Mouse (Mus musculus) thymus, postnatal 25 days (tissue): ENCODE measurements around the gene Dock2.

Experiments used
- DNase-seq: peaks from one replicate; pipeline ENCODE4 v3.0.0; 2022

Dock2 gene

DNA sequence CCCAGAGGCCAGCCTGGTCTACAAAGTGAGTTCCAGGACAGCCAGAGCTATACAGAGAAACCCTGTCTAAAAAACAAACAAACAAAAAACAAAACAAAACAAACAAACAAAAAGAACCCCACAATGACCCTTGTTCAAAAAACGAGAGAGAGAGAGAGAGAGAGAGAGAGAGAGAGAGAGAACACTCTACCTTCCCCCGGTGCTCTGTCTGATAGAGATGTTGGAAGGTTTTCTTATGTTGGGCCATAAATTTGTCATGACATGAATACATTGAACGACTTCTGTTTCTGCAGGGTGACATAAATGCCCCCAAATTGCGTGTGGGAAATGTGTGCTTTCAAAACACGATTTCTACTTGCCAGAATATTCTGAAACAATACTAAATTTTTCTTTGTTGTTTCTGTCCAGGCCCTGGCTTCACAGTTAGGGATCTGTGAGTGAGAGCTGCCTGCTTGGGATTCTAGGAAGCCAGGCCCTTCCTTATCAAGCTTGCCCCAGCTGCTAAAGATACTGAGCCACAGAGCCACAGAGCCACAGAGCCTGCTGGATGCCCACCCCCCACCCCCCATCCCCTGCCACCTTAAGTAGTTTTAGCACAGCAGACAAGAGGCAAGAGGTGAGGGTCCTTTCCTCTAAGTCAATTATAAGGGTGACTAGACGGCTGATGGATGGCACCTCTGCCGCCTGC, 451.2 kb downstream of the Dock2 start:
- DNase-seq, result no peak

DNA sequence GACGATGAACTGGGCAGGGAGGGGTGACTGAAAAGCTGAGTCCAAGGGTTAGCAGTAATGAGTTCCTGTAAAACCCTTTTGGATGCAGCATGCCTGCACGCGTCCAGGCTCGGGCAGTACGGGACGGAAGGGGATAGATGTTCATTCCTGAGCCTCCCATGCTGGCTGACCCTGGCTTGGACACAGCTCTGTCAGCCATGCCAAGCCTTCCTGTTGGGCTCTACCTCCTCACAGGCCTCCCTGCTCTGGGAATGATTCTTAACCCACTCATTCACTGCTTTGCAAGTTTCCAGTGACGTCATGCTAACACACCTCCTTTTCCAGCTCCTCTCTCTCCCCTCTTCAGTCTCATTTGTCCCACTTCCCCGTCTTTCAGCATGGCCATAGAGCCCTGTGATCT, 460.0 kb downstream of the Dock2 start:
- DNase-seq, result no peak

DNA sequence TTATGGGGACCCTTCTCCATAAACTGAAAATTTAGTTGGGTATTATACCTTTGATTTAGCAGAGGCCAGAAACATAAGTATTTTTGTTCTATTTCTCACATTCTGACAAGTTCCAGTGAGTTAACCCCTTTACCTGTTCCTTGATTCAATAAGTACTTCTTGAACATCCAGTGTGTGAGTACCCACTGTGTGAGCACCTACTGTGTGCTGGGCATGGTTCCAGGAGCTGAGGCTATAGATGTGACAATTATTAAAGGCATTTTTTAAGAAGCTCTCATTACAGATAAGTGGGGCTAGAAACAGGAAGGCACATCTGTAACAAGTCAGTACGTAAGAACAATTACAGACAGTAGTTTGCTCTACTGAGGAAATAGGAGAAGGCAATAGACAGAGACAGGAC, 464.4 kb downstream of the Dock2 start:
- no peak for DNase-seq

DNA sequence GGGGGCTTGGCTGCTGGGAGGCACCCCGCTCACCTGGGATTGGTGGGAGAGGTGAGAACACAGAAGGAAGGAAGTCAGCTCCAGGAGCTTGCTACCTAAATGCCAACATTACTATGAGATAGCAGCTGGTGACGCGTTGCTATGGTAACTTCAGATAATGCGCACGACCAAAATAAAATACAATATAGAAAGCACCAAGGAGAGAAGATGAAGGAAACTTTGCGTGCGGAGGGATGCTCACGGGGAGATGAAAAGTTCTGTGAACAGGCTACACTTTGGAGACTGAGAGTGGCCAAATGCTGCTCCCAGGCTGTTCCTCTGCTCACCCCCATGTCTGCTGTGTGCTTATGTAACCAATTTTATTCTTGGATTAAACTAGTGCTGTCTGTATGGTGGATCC, 466.7 kb downstream of the Dock2 start:
- no peak for DNase-seq

DNA sequence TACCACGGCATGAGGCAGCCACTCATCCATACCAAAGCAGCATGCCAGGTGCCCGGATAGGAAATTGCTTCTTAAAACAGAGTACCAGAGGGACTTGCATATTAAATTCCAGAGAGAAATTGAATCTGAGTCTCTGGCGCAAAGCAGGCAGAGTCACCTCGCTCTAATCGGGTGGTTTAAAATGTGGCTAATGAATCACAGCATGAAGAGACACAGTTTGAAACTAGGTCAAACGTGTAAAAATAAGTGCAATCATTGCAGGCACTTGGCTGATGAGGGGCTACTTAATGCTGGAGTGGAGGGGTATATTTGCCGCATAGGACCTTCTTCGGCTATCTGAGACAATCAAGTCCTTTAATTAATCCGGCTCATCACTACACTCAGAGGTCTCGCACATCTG, 467.5 kb downstream of the Dock2 start:
- no peak for DNase-seq

DNA sequence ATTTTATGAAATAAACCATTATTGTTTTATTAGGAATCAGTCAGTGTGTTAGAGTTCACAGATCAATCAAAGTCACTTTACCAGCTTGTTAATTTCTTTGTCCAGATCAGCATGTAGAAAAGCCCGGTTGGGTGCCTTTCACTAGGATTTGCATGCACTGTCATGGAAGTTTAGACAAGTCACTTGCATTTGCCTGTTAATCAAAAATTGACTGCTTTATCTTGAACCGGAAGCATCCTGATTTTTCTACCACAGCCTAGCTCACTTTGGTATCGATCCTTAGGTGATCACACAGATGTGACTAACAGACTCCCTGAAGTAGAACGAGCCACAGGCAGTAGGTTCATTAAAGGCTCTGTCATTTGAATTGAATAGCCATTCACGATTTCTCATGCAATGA, 468.3 kb downstream of the Dock2 start:
- DNase-seq, result no peak

DNA sequence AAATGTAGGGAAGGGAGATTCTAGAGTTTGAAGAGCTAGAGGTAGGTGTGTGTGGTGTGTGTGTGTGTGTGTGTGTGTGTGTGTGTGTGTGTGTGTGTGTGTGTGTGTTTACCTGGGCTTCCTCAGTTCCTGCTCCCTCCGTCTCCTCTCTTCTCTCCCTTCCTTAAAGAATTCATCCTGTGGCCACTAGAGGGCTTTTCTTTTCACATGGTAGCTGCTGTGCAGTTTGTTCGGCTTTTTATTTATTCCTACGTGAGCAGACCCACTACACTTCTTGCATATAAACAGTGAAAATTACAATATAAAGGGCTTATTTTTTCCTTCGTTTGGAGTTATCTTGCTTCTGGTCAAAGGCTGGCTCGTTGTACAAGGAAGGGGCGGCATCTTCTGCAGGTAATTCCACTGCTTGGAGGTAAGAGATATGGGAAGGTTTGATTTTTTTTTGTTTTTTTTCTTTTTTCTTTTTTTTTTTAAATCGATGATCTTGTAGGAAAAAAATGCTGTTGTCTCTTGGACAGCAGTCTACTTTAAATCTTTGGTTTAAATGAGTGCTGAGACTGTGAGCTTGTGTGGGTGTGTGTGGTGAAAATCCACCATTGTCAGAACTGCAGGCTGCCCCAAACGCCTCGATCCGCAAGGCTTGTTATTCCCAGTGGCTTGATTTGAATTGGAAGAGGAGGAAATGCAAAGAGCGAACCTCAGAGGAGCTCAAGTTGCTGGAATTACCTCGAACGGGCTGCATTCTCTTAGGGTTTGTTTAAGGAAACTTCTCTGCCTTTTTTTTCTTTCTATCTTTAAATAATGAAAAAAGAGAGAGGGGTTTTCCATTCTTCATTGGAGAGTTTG, 468.9 kb downstream of the Dock2 start, which contains the start of gene Fam196b:
Gene Fam196b (plus strand): TSS at position 289 of the 846 bp plus-strand sequence.
- peak; percentile 12 for DNase-seq

- no peak for DNase-seq
These were observed 471.5 kb downstream of the Dock2 start for GRCm38 (mm10) chr11:34312208-34312607.

DNA sequence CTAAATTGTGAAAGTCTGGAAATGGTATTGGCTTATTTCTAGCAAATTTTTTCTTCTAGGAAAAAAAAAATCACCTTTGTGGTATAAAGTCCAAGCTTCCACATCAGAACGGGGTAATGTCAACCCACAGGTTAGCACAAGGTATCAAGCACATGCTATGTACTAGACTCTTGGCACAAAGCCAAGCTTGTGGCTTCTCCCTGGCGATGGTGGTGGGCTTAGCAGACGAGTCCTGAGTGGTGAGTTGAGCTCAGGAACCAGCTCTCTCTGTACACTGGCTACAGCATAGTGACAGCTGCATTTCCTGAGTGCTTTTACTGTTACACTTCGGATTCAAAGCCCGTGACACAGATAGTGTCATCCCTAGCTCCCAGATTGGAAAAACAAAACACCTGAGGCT, 472.0 kb downstream of the Dock2 start:
- DNase-seq, result peak; percentile 4

GRCm38 (mm10) chr11:34309360-34309759, 474.3 kb downstream of the Dock2 start:
- DNase-seq, result no peak

DNA sequence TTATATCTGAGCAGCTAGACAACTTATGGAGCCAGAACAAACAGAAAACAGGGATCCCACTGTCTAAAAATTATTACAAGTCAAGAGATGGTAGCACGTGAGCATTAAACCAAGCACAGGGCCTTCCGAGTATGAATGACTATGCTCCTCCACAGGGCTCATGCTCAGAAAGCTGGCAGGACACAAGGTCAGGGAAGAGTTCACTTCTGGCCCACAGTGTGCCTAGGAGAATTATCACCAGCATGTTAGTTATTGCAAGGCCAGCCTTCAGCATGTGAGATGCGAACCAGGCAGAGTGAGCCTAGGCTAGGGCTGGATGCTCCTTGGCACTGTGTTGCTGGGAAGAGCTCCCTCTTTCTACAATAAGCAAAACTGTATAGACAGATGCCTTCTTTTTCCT, 475.0 kb downstream of the Dock2 start:
- no peak for DNase-seq

GRCm38 (mm10) chr11:34306231-34306630, 477.5 kb downstream of the Dock2 start:
- DNase-seq, result no peak

DNA sequence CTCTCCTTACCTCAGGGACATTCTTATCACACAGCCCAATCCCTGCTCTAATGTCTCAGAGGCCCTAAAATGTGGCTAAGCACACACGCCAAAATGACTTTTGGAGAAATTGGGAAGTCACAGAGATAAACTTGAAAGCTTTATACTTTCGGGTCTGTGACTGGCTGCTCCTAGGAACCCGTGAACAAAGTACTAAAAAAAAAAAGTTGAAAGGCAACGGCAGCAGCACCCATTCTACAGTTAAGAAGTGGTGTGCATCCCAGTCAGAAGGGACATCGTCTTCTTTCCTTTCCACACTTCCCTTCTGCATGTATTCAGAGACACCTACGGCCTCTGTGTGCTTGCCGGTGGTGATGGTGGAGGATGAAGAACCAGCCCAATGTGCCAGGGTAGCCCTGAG, 483.6 kb downstream of the Dock2 start:
- no peak for DNase-seq

DNA sequence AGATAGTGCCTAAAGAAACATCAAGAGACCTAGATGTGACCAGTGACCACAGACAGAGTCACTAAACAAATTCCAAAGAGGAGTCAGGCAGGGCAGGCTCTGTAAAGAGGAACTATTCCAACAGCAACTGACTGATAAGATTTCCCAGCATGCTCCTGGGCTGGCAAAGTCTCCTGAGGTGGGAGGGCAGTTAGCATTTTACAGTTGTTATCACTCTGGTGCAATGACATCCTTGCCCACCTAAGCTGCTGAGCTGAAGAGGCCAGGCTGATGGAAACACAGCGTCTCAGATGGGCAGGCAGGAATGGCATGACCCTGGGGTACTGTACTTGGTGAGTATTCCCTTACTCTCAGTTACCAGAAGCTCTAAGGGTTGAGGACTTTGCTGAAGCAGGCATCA, 484.1 kb downstream of the Dock2 start:
- DNase-seq, result no peak

DNA sequence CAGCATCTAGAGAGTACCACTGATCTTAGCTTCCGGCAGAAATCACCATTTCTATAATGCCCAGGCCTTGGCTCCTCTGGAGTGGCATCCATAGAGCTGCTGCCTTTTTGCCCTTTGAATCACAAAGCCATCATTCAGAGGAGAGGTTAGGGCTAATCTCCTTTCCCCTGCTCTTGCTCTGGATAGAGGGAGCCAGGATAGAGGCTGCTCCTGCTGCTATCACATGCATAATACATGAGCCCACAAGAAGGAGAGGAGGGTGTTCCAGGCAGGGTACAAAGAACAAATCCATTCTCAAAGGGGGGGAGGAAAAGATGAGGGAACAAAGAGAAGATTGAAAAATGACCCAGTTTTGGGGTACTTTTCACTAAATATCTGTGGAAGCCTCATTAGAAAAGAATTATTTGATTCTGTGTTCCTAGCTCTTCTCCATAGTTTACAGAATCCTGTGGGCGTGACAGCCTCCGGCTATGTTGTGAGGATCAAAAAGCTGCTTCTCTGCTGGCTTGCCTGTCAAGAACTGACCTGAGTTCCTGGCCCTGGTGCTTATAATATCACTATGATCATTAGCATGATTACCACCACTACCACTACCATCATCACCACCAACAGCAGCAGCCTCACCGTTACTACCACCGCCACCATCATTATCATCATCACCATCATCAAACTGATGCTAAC, 485.9 kb downstream of the Dock2 start:
- DNase-seq, result no peak

GRCm38 (mm10) chr11:34291304-34291703, 492.4 kb downstream of the Dock2 start:
- no peak for DNase-seq

- DNase-seq, result no peak
These were observed 493.0 kb downstream of the Dock2 start for GRCm38 (mm10) chr11:34290708-34291107.

GRCm38 (mm10) chr11:34290265-34290664, 493.4 kb downstream of the Dock2 start:
- DNase-seq, result no peak

- no peak for DNase-seq
These were observed 499.4 kb downstream of the Dock2 start for GRCm38 (mm10) chr11:34284124-34284808.

DNA sequence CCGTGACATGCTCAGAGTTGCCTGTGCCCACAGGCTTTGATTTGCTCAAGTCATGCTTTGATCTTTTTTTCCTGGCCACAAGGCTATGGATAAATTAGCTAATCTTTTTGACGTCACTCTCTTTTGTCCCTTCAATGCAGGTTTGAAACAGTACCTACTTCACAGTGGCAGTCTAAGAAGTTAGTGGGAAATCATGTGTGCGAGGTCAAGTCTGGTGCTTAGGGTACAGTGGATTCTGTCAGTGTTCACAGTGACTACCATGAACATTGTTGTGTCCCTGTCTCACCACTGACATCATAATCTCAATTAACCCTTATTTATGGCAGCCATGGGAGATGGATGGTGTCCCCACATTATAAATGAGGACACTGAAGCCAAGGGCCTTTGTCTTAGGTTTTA, 506.6 kb downstream of the Dock2 start:
- DNase-seq, result no peak

- no peak for DNase-seq
These were observed 507.2 kb downstream of the Dock2 start for GRCm38 (mm10) chr11:34276363-34277046.

GRCm38 (mm10) chr11:34275941-34276340, 507.8 kb downstream of the Dock2 start:
- peak; percentile 20 for DNase-seq

- no peak for DNase-seq
These were observed 511.7 kb downstream of the Dock2 start for GRCm38 (mm10) chr11:34272016-34272415.
